Mouse (Mus musculus) lung, embryonic 15.5 days (tissue): ENCODE measurements around the gene Bcl11b. TPM values are rescaled to one million over a fixed set of nuclear protein-coding genes. Genes with fewer than 3 reads are reported as not detected.

Experiments used
- ATAC-seq: fragments of 200-750 bp; cut with Nextera tagmentation; 2 replicates; pipeline ENCODE4 v1.8.0; 2017; ENCODE audit warnings: moderate number of reproducible peaks, borderline replicate concordance; ENCODE audit not compliant: low FRiP score, low TSS enrichment; ENCODE audit errors: extremely low read depth
- H3K27ac ChIP-seq: fragments of 300-500 bp; sonication (generic); 2 replicates; pipeline ENCODE4 v1.5.1; 2015; ENCODE audit warnings: moderate library complexity, mild to moderate bottlenecking, inconsistent platforms
- H3K27me3 ChIP-seq: fragments of 300-500 bp; sonication (generic); 2 replicates; pipeline ENCODE4 v1.6.1; 2015; ENCODE audit warnings: inconsistent platforms
- H3K36me3 ChIP-seq: fragments of 300-500 bp; sonication (generic); 2 replicates; pipeline ENCODE4 v1.6.1; 2015; ENCODE audit warnings: inconsistent platforms
- H3K4me1 ChIP-seq: fragments of 300-500 bp; sonication (generic); 2 replicates; pipeline ENCODE4 v1.6.1; 2015; ENCODE audit warnings: inconsistent platforms
- H3K4me2 ChIP-seq: fragments of 300-500 bp; sonication (generic); 2 replicates; pipeline ENCODE4 v1.6.1; 2015; ENCODE audit warnings: inconsistent platforms, mild to moderate bottlenecking, moderate library complexity
- H3K4me3 ChIP-seq: fragments of 300-500 bp; sonication (generic); 2 replicates; pipeline ENCODE4 v1.5.1; 2015; ENCODE audit warnings: mild to moderate bottlenecking, inconsistent platforms
- H3K9ac ChIP-seq: fragments of 300-500 bp; sonication (generic); 2 replicates; pipeline ENCODE4 v1.6.1; 2015; ENCODE audit warnings: inconsistent platforms
- H3K9me3 ChIP-seq: fragments of 300-500 bp; sonication (generic); 2 replicates; pipeline ENCODE4 v1.6.1; 2016; ENCODE audit warnings: inconsistent platforms
- WGBS: fragments of 180-500 bp; shearing (Covaris S2); methylation state at CpG from one replicate; pipeline ENCODE4 v1.1.7; 2015; 5-methylcytosine and 5-hydroxymethylcytosine counted together
- polyA plus RNA-seq: library from polyadenylated mRNA; unstranded; fragments of >200 nt; fragmentation: Nextera tagmentation; extraction: Ambion mirVana; gene quantifications from 2 replicates; pipeline ENCODE4 v1.2.1, GENCODE M21; 2015

Gene Bcl11b
- polyA plus RNA-seq, 1 experiment from 2014 or later: 5.2 TPM

DNA sequence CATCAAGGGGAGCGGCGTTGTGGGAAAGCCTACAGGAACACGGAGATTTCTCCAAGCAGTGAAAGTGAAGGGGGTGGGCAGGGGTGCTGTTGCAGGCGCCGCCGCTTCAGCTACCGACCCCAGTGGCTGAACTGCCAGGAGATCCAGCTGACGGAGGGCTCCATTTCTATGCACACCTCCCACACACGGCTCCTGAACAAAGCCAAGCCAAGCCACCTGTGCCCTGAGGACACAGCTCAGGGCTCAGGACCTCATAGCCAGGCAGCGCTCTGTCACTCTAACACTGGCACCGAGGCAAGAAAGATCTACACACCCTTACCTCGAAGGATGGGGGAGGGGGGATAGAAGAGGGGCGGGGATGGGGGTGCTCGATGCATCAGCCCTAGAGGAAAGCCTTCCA lies 25.3 kb downstream of the Bcl11b start:
- H3K27me3 ChIP-seq: peaks cover 32% of the 10 kb centered on the region; the same call in 1 of the 2 replicates
- ATAC-seq: no peak
- H3K4me1 ChIP-seq: peaks cover 54% of the 10 kb centered on the region
- no peak overlapping the region for H3K27ac ChIP-seq
- H3K9ac ChIP-seq: no peak overlapping the region
- H3K4me3 ChIP-seq: no peak overlapping the region
- no peaks in the 10 kb centered on the region for H3K36me3 ChIP-seq
- 30% methylated on average over 14 of the region's 14 CpGs for WGBS
- H3K4me2 ChIP-seq: no peak overlapping the region
- no peaks in the 10 kb centered on the region for H3K9me3 ChIP-seq

- Histone ChIP-seq H3K36me3 (no peaks in the 10 kb centered on the region), H3K9ac (no peak overlapping the region), H3K27ac (no peak overlapping the region), H3K4me2 (no peak overlapping the region), H3K9me3 (no peaks in the 10 kb centered on the region), H3K27me3 (peaks cover 32% of the 10 kb centered on the region; the same call in 1 of the 2 replicates), H3K4me3 (no peak overlapping the region), H3K4me1 (peaks cover 58% of the 10 kb centered on the region)
- no peak for ATAC-seq
- 27% methylated on average over 9 of the region's 9 CpGs for WGBS
Measured at GRCm38 (mm10) chr12:107977534-107977933, 25.9 kb downstream of the Bcl11b start.

DNA sequence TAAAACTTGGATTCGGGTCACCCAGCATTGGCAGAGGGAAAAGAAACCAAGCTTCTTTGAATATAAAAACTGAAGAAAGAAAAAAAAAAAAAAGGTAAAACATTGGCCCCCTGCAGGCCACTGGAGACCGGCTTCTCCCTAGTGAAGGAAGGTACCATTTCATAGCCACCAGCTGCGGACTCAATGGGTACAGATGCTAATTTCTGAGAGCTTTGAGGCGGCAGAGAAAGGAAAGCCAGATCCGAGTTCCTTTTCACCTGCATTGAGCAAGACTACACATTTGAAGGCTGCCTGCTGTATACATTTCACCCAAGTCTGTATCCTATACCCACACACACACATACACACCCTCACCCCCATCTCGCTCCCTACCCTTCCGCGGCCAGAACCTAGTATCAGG lies 26.3 kb downstream of the Bcl11b start:
- Histone ChIP-seq H3K36me3 (no peaks in the 10 kb centered on the region), H3K4me2 (no peak overlapping the region), H3K4me3 (no peak overlapping the region), H3K9me3 (no peaks in the 10 kb centered on the region), H3K27ac (no peak overlapping the region), H3K4me1 (peaks cover 59% of the 10 kb centered on the region), H3K9ac (no peak overlapping the region), H3K27me3 (peaks cover 32% of the 10 kb centered on the region; the same call in 1 of the 2 replicates)
- 57% methylated on average over 8 of the region's 8 CpGs for WGBS
- no peak for ATAC-seq

GRCm38 (mm10) chr12:107976571-107977001 lies 26.8 kb downstream of the Bcl11b start:
- H3K4me3 ChIP-seq: no peak overlapping the region
- peaks cover 62% of the 10 kb centered on the region for H3K4me1 ChIP-seq
- no peak for ATAC-seq
- H3K9ac ChIP-seq: no peak overlapping the region
- WGBS: 32% methylated on average over 22 of the region's 22 CpGs
- no peak overlapping the region for H3K27ac ChIP-seq
- no peak overlapping the region for H3K4me2 ChIP-seq
- H3K27me3 ChIP-seq: peaks cover 35% of the 10 kb centered on the region; the same call in 1 of the 2 replicates
- H3K36me3 ChIP-seq: no peaks in the 10 kb centered on the region
- H3K9me3 ChIP-seq: no peaks in the 10 kb centered on the region

GRCm38 (mm10) chr12:107975897-107976570 lies 27.4 kb downstream of the Bcl11b start:
- Histone ChIP-seq H3K27ac (no peak overlapping the region), H3K27me3 (peaks cover 35% of the 10 kb centered on the region; the same call in 1 of the 2 replicates), H3K4me2 (no peak overlapping the region), H3K9ac (no peak overlapping the region), H3K4me1 (peaks cover 60% of the 10 kb centered on the region), H3K9me3 (no peaks in the 10 kb centered on the region), H3K4me3 (no peak overlapping the region), H3K36me3 (no peaks in the 10 kb centered on the region)
- WGBS: 36% methylated on average over 14 of the region's 14 CpGs
- ATAC-seq: no peak

DNA sequence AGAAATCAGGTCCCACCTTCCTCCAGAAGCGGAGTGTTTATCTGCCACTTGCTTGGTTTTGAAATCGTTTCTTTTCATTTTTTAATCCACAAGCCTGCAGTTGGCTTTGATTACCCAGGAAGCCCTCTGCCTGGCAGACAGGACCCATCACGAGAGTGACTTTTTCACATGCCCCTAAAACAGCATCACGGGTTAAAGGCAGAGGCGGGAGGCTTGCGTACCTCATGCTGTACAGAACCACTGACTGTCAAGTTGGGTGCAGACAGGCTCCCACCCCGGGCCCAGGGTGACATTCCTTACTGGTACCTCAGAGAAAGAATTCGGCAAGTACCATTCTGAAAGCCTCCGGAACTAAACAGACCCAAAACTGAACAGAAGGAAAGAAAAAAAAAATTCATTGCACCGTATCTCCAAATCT lies 27.9 kb downstream of the Bcl11b start:
- ATAC-seq: no peak
- Histone ChIP-seq H3K9ac (no peak overlapping the region), H3K27ac (no peak overlapping the region), H3K9me3 (no peaks in the 10 kb centered on the region), H3K27me3 (peaks cover 35% of the 10 kb centered on the region; the same call in 1 of the 2 replicates), H3K4me3 (no peak overlapping the region), H3K36me3 (no peaks in the 10 kb centered on the region), H3K4me1 (peaks cover 54% of the 10 kb centered on the region), H3K4me2 (no peak overlapping the region)
- 72% methylated on average over 10 of the region's 10 CpGs for whole genome bisulfite sequencing

DNA sequence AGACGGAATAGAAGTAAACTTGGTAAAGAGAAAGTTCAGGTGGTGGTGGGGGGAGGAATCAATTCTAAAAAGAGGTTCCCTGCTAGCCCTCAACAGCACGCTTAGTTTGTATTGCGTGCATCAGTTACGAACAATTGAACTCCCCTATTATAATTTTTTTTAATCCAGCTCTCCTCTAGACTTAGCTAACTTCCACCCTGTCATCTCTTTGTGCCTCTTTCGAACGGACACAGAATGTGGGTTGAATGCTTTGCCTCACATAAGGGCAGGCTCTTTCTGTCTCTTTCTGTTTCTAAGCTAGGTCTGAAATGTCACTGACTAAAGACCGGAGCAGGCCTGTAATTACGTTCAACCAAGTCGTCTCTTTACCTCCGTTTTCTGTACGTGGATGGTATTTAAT lies 28.9 kb downstream of the Bcl11b start:
- H3K4me3 ChIP-seq: no peak overlapping the region
- no peak for ATAC-seq
- no peak overlapping the region for H3K4me2 ChIP-seq
- H3K36me3 ChIP-seq: no peaks in the 10 kb centered on the region
- H3K9me3 ChIP-seq: no peaks in the 10 kb centered on the region; the same call in 1 of the 2 replicates
- 86% methylated on average over 11 of the region's 11 CpGs for WGBS
- H3K4me1 ChIP-seq: peaks cover 44% of the 10 kb centered on the region
- H3K27ac ChIP-seq: no peak overlapping the region
- H3K27me3 ChIP-seq: peaks cover 35% of the 10 kb centered on the region; the same call in 1 of the 2 replicates
- no peak overlapping the region for H3K9ac ChIP-seq

DNA sequence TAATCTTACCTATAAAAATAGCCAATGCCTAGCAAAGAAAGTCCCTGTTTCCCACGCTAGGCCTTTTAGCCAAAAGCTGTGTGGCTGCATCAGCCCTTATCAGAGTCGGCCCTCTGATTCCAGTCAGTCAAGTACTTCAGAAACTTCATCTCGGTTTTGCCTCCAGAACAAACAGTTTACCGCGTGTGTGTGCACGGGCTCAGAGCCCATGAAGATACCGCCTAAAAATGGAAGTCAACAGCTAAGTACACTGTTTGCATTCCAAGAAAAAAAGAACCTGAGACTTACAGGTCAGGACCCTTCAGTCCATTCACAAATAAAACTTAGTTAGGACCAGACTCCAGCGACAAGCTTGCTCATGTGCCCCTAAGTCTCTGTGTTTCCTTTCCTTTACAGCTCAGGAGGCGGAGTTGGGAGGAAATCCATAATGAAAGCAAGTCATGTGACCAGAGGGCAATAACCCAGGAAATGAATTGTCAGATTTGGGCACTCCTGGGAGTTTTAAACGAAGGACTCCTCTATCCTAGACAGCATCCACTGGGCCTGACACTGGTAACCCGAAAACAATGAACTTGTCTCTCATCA lies 29.8 kb downstream of the Bcl11b start:
- Histone ChIP-seq H3K4me1 (peaks cover 43% of the 10 kb centered on the region), H3K36me3 (no peaks in the 10 kb centered on the region), H3K9me3 (no peaks in the 10 kb centered on the region; the same call in 1 of the 2 replicates), H3K27me3 (peaks cover 31% of the 10 kb centered on the region; the same call in 1 of the 2 replicates), H3K9ac (no peak overlapping the region), H3K27ac (0 out of 2 replicates have a peak overlapping the region, but pooled peaks have one; percentile 2), H3K4me3 (no peak overlapping the region), H3K4me2 (peak overlapping the region; percentile 6; the same call in 1 of the 2 replicates)
- 36% methylated on average over 11 of the region's 11 CpGs for WGBS
- ATAC-seq: no peak

DNA sequence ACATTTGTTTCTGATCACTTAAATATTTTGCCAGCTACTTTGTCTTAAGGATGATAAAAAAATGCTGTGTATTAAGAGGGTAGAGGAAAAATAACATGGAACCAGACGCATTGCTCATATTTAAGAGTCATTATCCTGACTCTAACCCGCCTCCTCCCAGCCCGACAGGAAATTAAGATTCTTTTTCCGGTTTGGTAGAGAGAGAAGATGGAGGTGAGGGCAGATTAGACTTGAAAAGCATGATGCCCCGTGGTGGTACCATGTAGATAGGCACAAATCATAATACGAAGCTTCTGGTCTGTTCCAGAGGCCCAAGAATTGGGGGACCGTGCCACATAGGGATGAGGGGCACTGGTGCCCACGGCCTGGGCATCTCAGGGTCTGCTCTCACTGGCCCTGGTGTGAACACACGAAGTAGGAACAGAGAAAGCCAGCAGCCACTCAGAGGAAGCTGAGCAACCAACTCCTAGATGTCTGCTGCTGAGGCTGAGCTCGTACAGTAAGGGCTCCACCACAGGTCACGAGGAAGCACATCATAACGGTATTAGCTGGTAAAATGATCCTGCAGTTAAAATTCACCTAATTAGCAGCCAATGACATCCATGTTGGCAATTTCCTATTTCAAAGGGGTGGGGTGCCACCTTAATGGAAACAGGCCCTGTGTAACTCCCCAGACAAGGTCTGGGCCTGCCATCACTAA lies 32.2 kb downstream of the Bcl11b start:
- Histone ChIP-seq H3K27ac (no peak overlapping the region), H3K4me1 (peaks cover 22% of the 10 kb centered on the region), H3K4me3 (no peak overlapping the region), H3K36me3 (no peaks in the 10 kb centered on the region), H3K4me2 (no peak overlapping the region), H3K27me3 (peaks cover 10% of the 10 kb centered on the region; the same call in 1 of the 2 replicates), H3K9me3 (no peaks in the 10 kb centered on the region; the same call in 1 of the 2 replicates), H3K9ac (no peak overlapping the region)
- 72% methylated on average over 12 of the region's 12 CpGs for WGBS
- ATAC-seq: no peak

DNA sequence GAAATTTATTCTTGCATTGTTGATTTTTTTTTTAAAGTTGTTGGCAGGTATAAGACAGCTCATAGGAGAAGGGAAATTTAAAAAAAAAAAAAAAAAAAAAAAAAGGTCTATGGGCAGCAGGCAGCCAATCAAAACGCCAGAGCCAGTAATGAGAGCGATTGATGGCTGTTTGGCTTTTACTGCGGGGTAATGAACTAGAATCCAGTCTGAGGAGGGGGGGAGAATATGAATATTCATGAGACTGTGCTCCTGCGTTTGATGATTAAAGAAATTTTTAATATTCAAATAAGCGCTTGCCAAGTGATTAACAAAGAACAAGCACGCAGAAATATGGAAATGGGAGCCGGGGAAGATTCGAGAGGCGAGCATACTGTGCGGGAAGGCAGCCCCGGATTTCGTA lies 32.8 kb downstream of the Bcl11b start:
- no peak for ATAC-seq
- Histone ChIP-seq H3K4me2 (no peak overlapping the region), H3K9me3 (no peaks in the 10 kb centered on the region; the same call in 1 of the 2 replicates), H3K4me3 (no peak overlapping the region), H3K36me3 (no peaks in the 10 kb centered on the region), H3K4me1 (peaks cover 18% of the 10 kb centered on the region), H3K9ac (no peak overlapping the region), H3K27me3 (peaks cover 10% of the 10 kb centered on the region; the same call in 1 of the 2 replicates), H3K27ac (no peak overlapping the region)
- 52% methylated on average over 12 of the region's 12 CpGs for WGBS

DNA sequence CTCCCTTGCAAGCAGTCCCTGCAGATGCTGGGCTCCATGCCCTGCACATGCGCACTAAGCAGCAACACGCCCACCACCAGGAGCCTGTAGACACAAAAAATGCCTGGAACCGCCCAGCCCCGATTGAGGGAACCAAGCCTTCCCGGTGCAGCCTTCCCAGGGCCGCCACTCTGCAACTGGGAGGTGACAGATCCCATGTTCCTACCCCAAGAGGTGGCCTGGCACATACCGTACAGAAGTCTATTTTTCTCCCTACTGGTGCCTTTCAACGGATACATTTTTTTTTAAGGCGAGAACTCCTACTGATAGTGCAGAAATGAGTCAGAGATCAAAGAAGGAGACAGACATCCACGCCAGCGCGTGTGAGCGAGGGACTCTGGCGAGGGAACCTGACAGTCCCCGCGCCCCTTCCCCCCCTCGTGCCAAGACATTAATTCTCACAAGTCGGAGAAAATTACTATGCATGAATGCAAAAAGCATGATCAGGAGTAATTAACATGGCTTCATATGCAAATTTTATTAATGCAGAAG lies 33.5 kb downstream of the Bcl11b start:
- H3K4me1 ChIP-seq: peaks cover 18% of the 10 kb centered on the region
- WGBS: 66% methylated on average over 18 of the region's 18 CpGs
- 0 out of 2 replicates have a peak, but pooled peaks cover 3% of the 10 kb centered on the region for H3K27me3 ChIP-seq
- no peaks in the 10 kb centered on the region; the same call in 1 of the 2 replicates for H3K9me3 ChIP-seq
- no peak overlapping the region for H3K4me3 ChIP-seq
- H3K4me2 ChIP-seq: no peak overlapping the region
- no peaks in the 10 kb centered on the region for H3K36me3 ChIP-seq
- H3K27ac ChIP-seq: no peak overlapping the region
- ATAC-seq: no peak
- no peak overlapping the region for H3K9ac ChIP-seq
